Mouse (Mus musculus): Measurements from ENCODE around the gene Parn.

DNA sequence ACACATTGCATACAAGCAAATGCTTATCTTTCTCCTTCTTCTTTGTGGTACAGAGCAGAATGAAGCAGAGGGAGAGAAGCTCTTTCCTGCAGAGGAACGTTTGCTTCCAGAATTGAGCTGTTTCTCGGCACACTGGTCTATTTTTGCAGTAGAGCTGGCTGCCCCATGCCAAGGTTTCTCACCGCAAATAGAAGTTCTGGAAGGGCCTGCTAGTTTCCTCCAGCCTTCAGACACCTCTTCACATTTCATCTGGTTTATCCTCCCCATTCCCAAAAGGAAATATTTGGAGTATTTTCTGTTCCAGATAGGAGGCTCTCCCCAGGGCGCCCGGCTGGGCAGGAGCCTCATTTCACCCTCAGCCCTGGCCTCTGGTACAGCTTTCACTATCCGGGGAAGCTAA is 147.7 kb downstream of the Parn start:
- TF ChIP-seq CTCF (conservative IDR thresholded peaks at IDR 0.05; ENCODE audit: low read length) (no peak), NANOG (IDR thresholded peaks at IDR 0.05; ENCODE audit: borderline replicate concordance, low read length) (no peak), POU5F1 (IDR thresholded peaks at IDR 0.05; ENCODE audit: borderline replicate concordance, low read length) (no peak)
